Mouse (Mus musculus) NIH3T3 (cell line): ENCODE data around the gene Slc39a3.

Experiments
- DNase-seq: peaks from one replicate; pipeline ENCODE4 v3.0.0-alpha.2; 2012; ENCODE audit warnings: low read depth

Gene Slc39a3

DNA sequence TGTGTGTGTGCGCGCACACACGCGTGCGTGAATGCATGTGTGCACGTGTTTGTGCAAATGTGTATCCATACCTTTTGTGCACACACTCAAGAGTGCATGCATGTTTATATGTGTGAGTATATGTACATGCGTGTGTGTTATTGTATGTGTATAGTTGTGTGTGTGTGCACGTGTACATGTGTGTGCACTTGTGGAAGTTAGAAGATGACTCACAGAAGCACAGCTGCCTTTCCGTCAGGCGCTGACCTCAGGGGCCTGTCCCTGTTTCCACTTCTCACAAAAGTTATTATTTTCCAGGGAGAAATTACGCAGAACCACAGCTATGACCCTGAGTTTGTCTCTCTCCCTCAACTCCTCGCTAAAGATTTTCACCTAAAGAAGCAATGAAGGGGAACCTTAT lies 53.0 kb downstream of the Slc39a3 start:
- no peak for DNase-seq

DNA sequence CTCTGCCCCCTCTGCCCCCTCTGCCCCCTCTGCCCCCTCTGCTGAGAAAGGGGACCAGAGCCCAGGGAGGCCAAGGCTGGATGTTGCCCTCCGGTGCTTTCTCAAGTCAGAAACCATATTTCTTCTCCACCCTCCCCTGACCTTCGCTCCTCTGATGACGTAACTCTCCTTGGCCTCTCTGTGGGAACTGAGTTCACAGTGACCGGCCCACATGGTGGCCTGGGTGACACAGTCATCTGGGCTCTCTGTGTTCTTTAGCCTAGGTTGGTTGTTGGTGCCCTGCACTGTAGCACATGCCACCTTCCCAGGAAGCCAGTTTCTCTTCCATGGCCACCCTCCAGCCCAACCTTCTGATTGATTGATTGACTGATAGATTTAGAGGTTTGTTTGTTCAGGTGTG lies 54.8 kb downstream of the Slc39a3 start:
- no peak for DNase-seq

DNA sequence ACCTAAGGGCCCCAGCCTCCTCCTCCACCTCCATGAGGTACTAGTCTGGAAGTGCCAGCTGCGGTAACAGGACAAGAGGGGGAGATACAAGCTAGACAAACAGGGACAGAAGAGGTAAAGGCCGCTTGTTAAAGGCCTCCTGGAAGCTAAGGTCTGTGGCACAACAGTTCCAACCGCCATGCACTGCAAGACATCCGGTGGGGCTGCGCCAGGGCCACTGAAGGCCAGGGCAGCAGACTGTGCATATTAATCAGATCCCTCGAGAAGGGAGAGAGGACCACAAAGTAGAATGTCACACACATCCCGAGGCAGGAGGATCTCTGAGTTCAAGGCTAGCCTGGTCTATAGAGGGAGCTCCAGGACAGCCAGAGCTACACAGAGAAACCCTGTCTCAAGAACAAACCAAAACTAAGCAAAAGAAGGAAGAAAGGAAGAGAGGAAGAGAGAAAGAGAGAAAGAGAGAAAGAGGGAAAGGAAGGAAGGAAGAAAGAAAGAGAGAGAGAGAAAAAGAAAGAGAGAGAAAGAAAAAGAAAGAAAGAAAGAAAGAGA lies 55.6 kb downstream of the Slc39a3 start:
- no peak for DNase-seq
